Mouse (Mus musculus) R1 (cell line): Measurements from ENCODE around the gene 5330417C22Rik.

Experiments used
- DNase-seq: peaks from one replicate; pipeline ENCODE4 v3.0.0-alpha.2; 2018; ENCODE audit warnings: low read depth, low spot score

5330417C22Rik gene

DNA sequence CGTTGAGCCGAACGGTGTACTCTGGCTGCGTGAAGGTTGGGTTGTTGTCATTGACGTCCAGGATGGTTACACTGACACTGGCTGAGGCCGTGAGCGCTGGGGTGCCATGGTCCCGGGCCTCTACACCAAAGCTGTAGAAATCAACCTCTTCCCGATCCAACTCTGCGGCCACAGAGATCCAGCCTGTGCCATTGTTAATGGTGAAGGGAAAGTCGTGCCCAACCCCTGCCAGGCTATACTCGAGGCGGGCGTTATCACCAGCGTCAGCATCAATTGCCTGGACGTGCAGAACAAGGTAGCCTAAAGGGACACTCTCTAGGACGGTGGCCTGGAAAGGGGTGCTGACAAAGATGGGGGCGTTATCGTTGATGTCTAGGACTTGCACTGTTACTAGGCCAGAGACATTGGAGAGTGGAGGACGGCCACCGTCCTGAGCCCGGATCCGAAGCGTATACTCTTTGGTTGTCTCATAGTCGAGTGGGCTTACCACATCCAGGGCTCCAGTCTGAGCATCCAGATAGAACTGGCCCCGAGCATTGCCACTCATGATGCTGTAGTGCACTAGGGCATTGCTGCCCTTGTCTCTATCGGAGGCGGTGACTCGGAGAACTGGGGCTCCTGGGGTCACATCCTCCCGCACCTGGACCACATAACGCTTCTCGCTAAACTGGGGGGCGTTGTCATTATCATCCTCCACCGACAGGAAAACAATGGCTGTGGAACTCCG, 122.5 kb downstream of the 5330417C22Rik start:
- no peak for DNase-seq

DNA sequence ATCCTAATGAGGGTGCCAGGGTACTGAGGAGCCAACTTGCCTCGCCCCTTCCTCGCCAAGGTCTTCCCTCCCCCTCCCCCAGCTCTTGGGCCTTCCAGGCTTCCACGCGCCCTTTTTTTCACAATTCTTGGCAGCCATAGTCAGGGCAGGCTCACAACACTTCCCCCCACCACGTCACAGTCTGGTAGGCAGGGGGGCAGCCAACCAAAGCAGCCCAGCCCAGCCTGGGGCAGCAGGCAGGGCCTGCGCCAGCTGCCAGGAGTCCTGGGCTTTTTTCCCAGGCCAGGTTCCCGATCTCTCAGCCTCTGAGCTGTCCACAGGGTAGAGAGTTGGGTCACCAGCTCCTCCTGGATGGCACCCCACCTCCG, 124.6 kb downstream of the 5330417C22Rik start:
- DNase-seq, result no peak

DNA sequence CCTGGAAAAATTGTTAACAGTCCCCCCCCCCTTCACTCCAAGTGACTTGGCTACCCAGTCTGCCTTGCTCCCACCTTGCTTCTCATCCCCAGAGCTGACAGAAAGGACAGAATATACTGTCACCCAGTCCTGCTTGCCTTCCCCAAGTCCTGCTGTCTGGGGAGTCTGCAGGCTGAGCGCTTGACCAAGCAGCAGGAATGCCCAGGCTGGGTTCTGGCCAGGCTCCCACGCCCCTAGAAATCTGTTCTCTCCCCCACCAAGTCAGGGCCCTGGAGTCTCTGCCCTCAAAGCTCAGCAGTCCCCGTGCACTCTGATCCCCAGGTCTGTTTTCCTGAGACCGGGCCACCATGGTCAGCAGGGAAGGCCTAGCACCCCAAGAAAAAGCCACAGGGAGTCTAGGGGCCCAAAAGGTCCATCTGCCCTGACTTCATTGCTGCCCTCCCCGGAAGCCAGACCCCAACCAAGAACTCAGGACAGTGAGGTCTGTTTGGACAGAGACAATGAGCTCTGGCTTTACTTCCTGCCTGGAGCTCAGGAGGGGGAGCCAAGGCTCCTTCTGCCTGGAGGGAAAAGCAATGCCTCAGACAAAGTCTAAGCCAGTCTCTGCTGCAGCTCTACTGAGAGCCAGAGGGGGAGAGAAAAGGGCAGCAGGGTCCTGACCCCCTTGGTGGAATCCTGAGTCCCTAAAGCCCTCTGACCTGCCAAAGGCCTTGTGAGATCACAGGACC, 125.1 kb downstream of the 5330417C22Rik start:
- DNase-seq, result no peak

DNA sequence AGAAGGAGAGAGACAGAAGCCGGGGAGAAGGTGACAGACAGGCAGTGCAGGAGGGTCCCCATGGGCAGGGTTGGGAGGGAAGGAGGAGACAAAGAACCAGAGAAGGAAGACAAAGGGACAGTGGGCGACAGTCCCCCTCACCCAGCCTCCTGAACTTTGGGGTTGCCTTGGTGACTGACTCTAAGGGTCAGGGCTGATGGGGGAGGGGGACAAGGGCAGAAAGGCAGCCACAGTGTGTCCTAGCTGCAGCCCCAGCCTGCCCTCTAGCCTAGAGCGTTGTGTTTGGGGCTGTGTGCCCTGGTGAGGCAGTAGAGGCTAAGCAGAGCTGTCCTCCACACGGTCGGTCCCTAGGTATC, 126.0 kb downstream of the 5330417C22Rik start:
- DNase-seq, result no peak

DNA sequence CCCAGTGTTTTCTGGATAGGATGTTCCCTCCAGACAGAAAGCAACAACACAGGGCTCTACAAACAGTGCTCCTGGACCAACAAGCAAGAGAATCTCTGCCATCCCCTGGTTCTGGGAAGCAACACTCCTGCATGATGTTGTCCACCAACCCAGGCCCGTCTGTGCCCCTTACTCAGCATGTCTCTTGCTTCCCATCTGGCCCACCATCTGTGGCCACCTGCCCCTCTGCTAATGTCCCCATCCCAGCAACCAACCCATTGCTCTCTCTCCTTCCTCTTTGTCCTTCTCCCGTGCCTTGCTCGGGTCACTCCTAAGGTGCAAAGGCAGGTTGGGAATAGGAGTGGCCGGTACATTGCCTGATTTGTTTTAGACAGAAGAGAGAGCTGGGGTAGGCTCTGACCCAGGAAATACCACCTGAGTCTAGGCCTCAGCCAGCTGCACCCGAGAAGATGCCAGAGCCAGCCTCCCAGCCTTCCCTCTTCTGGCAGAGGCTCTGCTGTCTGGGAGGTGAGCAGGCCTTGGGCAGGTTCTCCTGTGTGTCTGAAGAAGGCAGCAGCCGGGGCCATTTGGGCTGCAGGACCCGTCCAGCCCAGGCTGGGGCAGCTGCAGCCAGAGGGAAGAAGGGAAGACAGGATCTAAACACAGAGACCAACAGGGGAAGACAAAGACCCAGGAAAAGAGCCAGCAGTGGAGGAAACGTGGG, 126.5 kb downstream of the 5330417C22Rik start:
- no peak for DNase-seq

DNA sequence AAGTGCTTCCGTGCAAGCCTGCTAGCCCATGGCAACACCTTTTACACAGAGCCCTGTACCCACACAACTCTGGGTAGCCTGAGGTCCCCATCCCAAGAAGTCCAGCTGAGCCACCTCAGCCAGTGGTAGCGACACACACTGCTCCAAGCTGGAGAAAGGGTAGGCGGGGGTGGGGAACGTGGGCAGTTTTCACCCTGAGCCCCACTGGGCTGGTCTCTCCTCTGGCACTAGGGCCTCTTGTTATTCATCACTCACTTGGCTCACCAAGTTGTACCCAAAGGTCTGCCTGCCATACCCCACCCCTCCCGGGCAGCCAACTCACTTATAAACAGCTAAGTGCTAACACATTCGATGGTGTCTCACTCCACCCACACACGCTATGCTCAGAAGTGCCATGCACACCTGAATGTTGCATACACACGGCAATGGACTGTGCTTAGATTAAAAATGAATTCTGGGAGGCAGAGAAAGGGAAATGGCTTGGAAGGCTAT, 127.8 kb downstream of the 5330417C22Rik start:
- DNase-seq, result no peak

DNA sequence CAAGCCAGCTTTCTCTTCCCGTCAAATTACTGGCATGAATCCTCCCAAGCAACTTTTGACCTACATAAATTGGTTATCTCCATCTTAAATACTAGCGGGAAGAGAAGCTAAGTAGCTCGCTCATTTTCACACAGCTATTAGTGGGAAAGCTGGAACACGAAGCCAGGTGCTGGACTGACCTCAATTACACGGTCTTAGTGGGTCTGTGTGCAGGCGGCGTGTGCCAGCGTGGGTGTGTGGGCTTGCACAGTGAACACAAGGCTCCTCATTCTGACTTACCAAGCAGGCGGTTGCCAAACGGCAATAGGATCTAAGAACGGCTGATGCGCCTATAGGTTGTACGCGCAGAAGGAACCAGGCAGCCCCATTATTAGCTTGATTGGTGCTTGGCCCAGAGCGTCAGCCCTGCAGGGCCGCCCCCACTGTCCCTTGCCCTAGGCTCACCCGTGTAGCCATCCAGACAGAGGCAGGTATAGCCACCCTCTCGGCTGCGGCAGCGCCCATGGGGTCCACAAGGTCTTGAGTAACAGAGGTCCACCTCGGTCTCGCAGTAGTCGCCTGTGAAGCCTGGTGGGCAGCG, 129.9 kb downstream of the 5330417C22Rik start:
- DNase-seq, result no peak
